Mouse (Mus musculus) liver, postnatal 0 days (tissue): Measurements from ENCODE around the gene Carnmt1.
"Not testable (repeated sequence)": the region's sequence is repeated elsewhere in the genome, so short reads cannot be mapped to it uniquely, and the experiment has no call there.

ENCODE experiments used
- CTCF ChIP-seq: sonication (generic); IDR thresholded peaks from 2 replicates; pipeline ENCODE4 v1.5.1; 2016; ENCODE audit warnings: antibody characterized with exemption, low read depth
- EP300 ChIP-seq: IDR thresholded peaks from 2 replicates; pipeline ENCODE4 v1.6.1; 2016; ENCODE audit warnings: antibody characterized with exemption, low read depth, mild to moderate bottlenecking

DNA sequence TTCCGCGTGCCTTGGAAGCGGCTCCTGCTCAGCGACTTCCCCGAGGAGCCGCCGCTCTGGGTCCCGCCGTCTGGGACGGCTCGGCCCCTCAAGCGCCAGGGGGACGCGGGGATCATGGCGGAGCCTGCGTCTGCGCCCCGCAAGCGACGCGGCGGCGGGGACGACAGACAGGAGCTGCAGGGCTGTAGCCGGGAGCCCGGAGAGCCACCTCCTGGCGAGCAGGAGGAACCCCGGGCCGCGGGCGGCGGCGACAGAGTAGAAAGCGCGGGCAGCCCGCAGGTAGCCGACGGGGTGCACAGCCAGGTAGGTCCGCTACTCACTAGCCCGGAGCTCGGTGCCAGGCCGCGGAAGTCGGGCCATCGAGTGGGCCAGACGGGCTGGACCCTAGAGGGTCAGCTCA lies 42.8 kb downstream of the Carnmt1 start:
- not testable (repeated sequence) for TF ChIP-seq CTCF, EP300
